Mouse (Mus musculus) small intestine, adult 2 months (tissue): ENCODE results near the gene Dlg2.

ENCODE experiments used
- CTCF ChIP-seq: fragments of 200-500 bp; IDR thresholded peaks from 2 replicates; pipeline ENCODE4 v1.5.1; 2012; ENCODE audit warnings: low read depth, mild to moderate bottlenecking, control low read depth, inconsistent platforms, low read length, moderate library complexity, mixed read lengths; ENCODE audit not compliant: insufficient replicate concordance, insufficient read length; ENCODE audit errors: extremely low read depth
- POLR2A ChIP-seq: fragments of 200-500 bp; IDR thresholded peaks from 2 replicates; pipeline ENCODE4 v1.6.1; 2012; ENCODE audit warnings: low read depth, mild to moderate bottlenecking, control low read depth, inconsistent platforms, low read length, moderate library complexity

GRCm38 (mm10) chr7:92363800-92364199 is 1887.3 kb downstream of the Dlg2 start:
- TF ChIP-seq CTCF (no peak), POLR2A (no peak)
